Mouse (Mus musculus): ENCODE data around the gene Ripk3.

DNA sequence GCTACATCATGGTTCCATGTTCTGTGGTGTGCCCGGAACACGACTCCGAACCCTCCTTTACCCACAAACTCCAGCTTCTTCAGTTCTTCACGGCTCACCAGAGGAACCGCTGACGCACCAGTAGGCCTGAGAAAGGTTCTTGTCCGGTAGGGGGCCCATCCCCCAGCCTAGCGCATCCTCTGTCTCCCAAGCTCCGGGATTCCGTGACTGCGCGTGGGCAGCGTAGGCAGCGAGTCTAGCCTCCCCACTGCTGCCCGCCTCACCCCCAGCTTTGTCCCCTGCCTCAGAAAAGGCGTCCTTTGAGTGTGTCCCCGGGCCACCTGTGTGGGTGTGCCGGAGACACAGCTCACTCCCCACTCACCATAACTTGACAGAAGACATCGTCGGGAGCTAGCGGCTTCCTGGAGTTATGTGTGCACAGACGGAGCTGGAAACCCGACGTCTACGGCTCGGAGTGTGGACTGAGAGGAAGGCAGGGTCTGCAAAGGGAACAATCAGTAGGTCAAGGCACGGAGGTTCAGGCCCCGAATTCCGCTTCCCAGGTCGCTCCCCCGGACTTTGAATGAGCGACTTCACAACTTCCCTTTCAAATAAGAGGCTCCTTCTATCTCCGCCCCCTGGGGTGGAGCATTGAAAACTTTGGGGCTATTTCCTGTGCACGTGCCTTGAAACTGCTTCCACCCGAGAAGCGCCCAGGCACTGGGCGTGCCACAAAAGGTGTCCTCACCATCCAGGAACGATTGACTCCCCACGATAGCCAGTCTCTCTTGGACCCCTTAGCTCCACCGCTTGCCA is at the start of gene Ripk3:
- TF ChIP-seq CTCF (IDR thresholded peaks at IDR 0.05; ENCODE audit: low read depth) (peak; percentile 30; the same call in 1 of the 2 replicates), EP300 (optimal IDR thresholded peaks at IDR 0.05) (no peak)

Data from stomach, postnatal 0 days (tissue).